Mouse (Mus musculus): ENCODE measurements around the gene Ppp1r1c. TPM values are rescaled to one million over a fixed set of nuclear protein-coding genes. Genes with fewer than 3 reads are reported as not detected.

The Ppp1r1c gene
- polyA plus RNA-seq, 1 experiment from 2014 or later: not detected

GRCm38 (mm10) chr2:79696478-79697230, 10.9 kb upstream of the Ppp1r1c start:
- no peaks in the 10 kb centered on the region for H3K9me3 ChIP-seq (replicated peaks)
- H3K4me3 ChIP-seq: no peak overlapping the region
- no peaks in the 10 kb centered on the region for H3K4me1 ChIP-seq
- no peaks in the 10 kb centered on the region for H3K36me3 ChIP-seq
- no peak overlapping the region for H3K27ac ChIP-seq
- WGBS: 88% methylated on average over 10 of the region's 10 CpGs
- no peaks in the 10 kb centered on the region for H3K27me3 ChIP-seq (ENCODE audit: low read depth, poor library complexity, severe bottlenecking)
- no peak for DNase-seq (ENCODE audit: low spot score)

DNA sequence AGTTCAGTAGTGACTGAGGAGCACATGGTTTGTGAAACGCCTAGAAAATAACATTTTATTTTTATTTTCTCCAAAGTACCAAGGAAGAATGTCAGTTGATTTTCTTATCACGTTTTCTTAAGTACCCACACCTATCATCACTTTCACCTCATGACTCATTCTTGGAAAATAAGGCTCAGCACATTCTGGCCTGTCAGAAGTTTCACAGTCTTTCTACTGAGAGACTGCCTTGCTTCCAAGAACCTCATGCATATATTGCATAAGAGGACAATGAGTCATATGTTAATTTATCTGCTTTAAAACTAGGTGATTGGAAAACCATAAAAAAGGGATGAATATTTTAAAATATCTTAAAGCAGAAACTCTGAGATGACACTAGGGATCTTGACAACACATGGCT, 9.4 kb upstream of the Ppp1r1c start:
- H3K4me3 ChIP-seq: no peak overlapping the region
- no peaks in the 10 kb centered on the region for H3K4me1 ChIP-seq
- no peaks in the 10 kb centered on the region for H3K36me3 ChIP-seq
- H3K9me3 ChIP-seq (replicated peaks): no peaks in the 10 kb centered on the region
- H3K27ac ChIP-seq: no peak overlapping the region
- 81% methylated on average over 2 of the region's 2 CpGs for WGBS
- no peak for DNase-seq (ENCODE audit: low spot score)
- no peaks in the 10 kb centered on the region for H3K27me3 ChIP-seq (ENCODE audit: low read depth, poor library complexity, severe bottlenecking)

- DNase-seq (ENCODE audit: low spot score): no peak
- Histone ChIP-seq H3K4me3 (no peak overlapping the region), H3K27me3 (ENCODE audit: low read depth, poor library complexity, severe bottlenecking) (no peaks in the 10 kb centered on the region), H3K36me3 (no peaks in the 10 kb centered on the region), H3K9me3 (replicated peaks) (no peaks in the 10 kb centered on the region), H3K27ac (no peak overlapping the region), H3K4me1 (no peaks in the 10 kb centered on the region)
- 85% methylated on average over 2 of the region's 2 CpGs for WGBS
Measured at GRCm38 (mm10) chr2:79704773-79705172, 2.8 kb upstream of the Ppp1r1c start.

DNA sequence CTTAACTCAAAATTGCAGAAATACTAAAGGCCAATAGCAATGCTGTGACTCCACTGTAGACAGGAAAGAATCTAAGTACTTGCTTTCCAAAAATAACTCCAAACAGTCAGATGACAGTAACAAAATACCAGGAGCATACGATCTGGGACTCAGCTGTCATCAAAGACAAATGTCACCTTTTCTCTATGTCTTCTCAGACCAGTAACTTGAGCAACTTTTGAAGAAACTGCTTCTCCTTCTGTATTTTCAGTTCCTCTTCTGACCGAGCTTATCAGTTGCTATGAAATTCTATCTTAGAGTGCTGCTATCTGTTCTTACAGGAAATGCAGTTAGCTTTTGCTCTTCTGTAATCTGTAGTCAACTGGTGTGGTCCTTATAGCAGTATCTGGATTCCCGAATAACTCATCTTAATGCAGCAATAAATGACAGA, 6.1 kb downstream of the Ppp1r1c start:
- Histone ChIP-seq H3K27me3 (ENCODE audit: low read depth, poor library complexity, severe bottlenecking) (no peaks in the 10 kb centered on the region), H3K4me1 (no peaks in the 10 kb centered on the region), H3K9me3 (replicated peaks) (no peaks in the 10 kb centered on the region), H3K4me3 (no peak overlapping the region), H3K27ac (no peak overlapping the region), H3K36me3 (no peaks in the 10 kb centered on the region)
- 80% methylated on average over 3 of the region's 3 CpGs for WGBS
- DNase-seq (ENCODE audit: low spot score): no peak

DNA sequence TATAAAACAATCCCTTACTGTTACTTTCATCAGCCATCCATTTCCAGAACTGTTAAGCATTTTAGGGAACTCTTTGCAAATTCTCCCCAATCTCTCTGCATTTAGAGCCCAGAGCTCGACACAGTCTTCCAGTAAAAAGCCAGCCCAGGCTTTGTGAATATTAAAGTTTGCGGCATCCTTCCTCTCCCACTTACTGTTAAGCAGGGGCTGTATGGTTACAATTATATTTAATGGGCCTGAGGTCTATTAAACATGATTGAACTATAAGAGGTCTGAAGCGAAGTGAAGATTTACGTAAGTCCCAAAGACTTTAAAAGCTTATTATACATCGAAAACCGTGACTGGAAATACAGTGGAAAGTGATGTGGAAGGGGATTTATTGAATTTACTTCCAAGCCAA, 7.2 kb downstream of the Ppp1r1c start:
- DNase-seq (ENCODE audit: low spot score): no peak
- Histone ChIP-seq H3K4me1 (no peaks in the 10 kb centered on the region), H3K27me3 (ENCODE audit: low read depth, poor library complexity, severe bottlenecking) (no peaks in the 10 kb centered on the region), H3K27ac (no peak overlapping the region), H3K36me3 (no peaks in the 10 kb centered on the region), H3K4me3 (no peak overlapping the region), H3K9me3 (replicated peaks) (no peaks in the 10 kb centered on the region)
- WGBS: 68% methylated on average over 6 of the region's 6 CpGs

- WGBS: 87% methylated on average over 2 of the region's 2 CpGs
Measured at GRCm38 (mm10) chr2:79715925-79716324, 8.3 kb downstream of the Ppp1r1c start.

DNA sequence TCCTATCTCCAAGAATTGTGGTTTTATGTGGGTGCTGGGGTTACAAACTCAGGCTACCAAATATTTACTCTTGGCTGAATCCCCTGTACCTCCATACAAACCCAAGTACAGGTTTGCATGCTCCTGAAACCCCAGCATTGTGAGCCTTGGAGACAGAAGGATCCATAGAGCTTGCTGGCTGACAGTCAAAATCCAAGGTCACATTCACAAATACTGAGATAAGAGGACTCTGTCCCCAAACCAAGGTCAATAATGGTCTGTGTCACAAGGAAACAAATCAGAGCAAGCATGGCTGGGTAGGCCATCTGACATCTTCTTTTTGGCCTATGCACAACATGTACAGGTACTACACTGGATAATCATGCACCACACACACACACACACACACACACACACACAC, 10.3 kb downstream of the Ppp1r1c start:
- no peaks in the 10 kb centered on the region for H3K36me3 ChIP-seq
- H3K4me1 ChIP-seq: no peaks in the 10 kb centered on the region
- no peak overlapping the region for H3K4me3 ChIP-seq
- no peaks in the 10 kb centered on the region for H3K27me3 ChIP-seq (ENCODE audit: low read depth, poor library complexity, severe bottlenecking)
- no peak for DNase-seq (ENCODE audit: low spot score)
- H3K9me3 ChIP-seq (replicated peaks): no peaks in the 10 kb centered on the region
- H3K27ac ChIP-seq: no peak overlapping the region

More at GRCm38 (mm10) chr2:79715925-79716324, 8.3 kb downstream of the Ppp1r1c start:
- no peaks in the 10 kb centered on the region for H3K36me3 ChIP-seq
- H3K9me3 ChIP-seq (replicated peaks): no peaks in the 10 kb centered on the region
- H3K4me3 ChIP-seq: no peak overlapping the region
- no peak overlapping the region for H3K27ac ChIP-seq
- DNase-seq (ENCODE audit: low spot score): no peak
- no peaks in the 10 kb centered on the region for H3K27me3 ChIP-seq (ENCODE audit: low read depth, poor library complexity, severe bottlenecking)
- H3K4me1 ChIP-seq: no peaks in the 10 kb centered on the region

GRCm38 (mm10) chr2:79722415-79722814, 14.8 kb downstream of the Ppp1r1c start:
- Histone ChIP-seq H3K4me1 (no peaks in the 10 kb centered on the region), H3K4me3 (no peak overlapping the region), H3K9me3 (replicated peaks) (no peaks in the 10 kb centered on the region), H3K27ac (no peak overlapping the region), H3K36me3 (no peaks in the 10 kb centered on the region), H3K27me3 (ENCODE audit: low read depth, poor library complexity, severe bottlenecking) (no peaks in the 10 kb centered on the region)
- no peak for DNase-seq (ENCODE audit: low spot score)
- 82% methylated on average over 1 of the region's 1 CpGs for WGBS

DNA sequence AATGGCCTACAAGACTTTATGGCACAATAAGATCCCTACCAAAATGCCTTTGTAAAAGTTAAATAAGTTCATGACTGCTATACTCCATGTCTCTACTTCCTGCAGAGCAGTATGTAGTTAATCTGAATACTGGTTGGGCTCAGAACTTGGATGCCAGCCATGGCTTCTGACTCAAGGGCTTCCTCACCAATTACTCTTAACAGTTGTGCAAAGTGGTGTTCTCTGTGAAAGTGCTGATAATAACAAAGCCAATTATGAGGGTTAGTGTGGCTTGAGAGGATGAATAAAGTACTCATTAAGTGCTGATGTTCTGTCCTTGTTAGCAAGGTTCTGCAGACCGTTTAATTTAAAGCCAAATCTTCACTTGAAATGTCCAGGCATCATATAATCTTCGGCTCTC, 31.4 kb downstream of the Ppp1r1c start:
- H3K27ac ChIP-seq: no peak overlapping the region
- 81% methylated on average over 2 of the region's 2 CpGs for WGBS
- no peaks in the 10 kb centered on the region for H3K27me3 ChIP-seq (ENCODE audit: low read depth, poor library complexity, severe bottlenecking)
- H3K4me1 ChIP-seq: no peaks in the 10 kb centered on the region
- H3K36me3 ChIP-seq: no peaks in the 10 kb centered on the region
- H3K9me3 ChIP-seq (replicated peaks): no peaks in the 10 kb centered on the region
- DNase-seq (ENCODE audit: low spot score): no peak
- no peak overlapping the region for H3K4me3 ChIP-seq

DNA sequence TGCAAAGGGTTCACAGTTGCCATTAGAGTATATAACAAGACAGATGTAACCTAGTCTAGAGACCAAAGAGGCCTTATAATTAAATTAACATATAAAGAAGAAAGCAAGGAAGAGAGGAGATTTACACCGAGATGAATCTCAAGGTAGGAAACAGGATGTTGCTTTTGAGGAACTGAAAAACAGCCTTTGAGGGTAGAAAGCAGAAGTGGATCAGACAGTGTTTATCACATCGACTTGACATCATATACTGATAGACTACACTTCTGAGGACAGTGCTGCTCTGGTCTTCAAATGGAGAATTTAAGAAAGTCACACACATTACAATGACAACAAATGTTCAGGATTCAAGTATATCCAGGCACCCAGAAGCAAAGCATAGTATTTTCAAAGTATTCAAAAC, 34.4 kb downstream of the Ppp1r1c start:
- DNase-seq (ENCODE audit: low spot score): no peak
- Histone ChIP-seq H3K9me3 (replicated peaks) (no peaks in the 10 kb centered on the region), H3K4me1 (no peaks in the 10 kb centered on the region), H3K27ac (no peak overlapping the region), H3K27me3 (ENCODE audit: low read depth, poor library complexity, severe bottlenecking) (no peaks in the 10 kb centered on the region), H3K36me3 (no peaks in the 10 kb centered on the region), H3K4me3 (no peak overlapping the region)
- whole genome bisulfite sequencing: 88% methylated on average over 2 of the region's 2 CpGs

DNA sequence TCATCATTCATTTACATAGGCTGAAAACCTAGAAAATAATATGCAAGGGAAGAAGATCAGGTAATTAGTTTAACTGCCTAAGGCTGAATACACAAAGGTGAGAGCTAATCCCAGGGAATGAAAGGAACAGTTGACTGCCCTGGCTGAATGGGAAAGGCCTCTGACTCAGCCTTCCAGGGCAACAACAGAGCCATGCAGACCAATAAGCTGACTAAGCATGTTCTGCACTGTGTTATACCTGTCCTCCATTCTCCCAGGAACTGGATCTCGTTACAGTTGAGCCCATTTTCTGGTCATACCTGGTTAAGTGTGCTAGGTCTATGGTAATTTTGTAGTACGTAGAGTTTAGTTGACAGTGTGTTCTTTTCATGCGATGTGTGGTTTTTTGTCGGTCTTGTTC, 36.6 kb downstream of the Ppp1r1c start:
- 90% methylated on average over 4 of the region's 4 CpGs for WGBS
- no peak for DNase-seq (ENCODE audit: low spot score)
- Histone ChIP-seq H3K36me3 (no peaks in the 10 kb centered on the region), H3K4me1 (no peaks in the 10 kb centered on the region), H3K27ac (no peak overlapping the region), H3K4me3 (no peak overlapping the region), H3K27me3 (ENCODE audit: low read depth, poor library complexity, severe bottlenecking) (no peaks in the 10 kb centered on the region), H3K9me3 (replicated peaks) (no peaks in the 10 kb centered on the region)

DNA sequence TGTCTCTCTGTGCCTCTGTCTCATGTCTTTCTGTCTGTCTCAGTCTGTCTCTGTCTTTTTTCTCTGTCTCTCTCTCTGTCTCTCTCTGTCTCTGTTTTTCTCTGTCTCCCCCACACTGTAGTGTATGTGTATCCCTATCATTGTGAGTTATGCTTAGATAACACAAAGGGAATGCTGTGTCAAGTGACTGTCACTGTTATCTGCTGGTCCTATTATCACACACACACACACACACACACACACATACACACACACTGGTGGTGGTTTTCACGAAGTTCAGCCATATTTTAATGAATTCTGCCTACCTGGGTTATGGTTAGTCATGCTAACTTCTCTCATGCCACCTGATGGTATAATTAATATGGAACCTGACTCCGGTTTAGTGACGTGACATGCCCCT, 44.1 kb downstream of the Ppp1r1c start:
- 71% methylated on average over 3 of the region's 3 CpGs for WGBS
- H3K27me3 ChIP-seq (ENCODE audit: low read depth, poor library complexity, severe bottlenecking): no peaks in the 10 kb centered on the region
- no peaks in the 10 kb centered on the region for H3K36me3 ChIP-seq
- H3K9me3 ChIP-seq (replicated peaks): no peaks in the 10 kb centered on the region
- no peak overlapping the region for H3K4me3 ChIP-seq
- no peak overlapping the region for H3K27ac ChIP-seq
- no peaks in the 10 kb centered on the region for H3K4me1 ChIP-seq
- DNase-seq (ENCODE audit: low spot score): no peak

- DNase-seq (ENCODE audit: low spot score): no peak
- no peaks in the 10 kb centered on the region for H3K36me3 ChIP-seq
- H3K9me3 ChIP-seq (replicated peaks): no peaks in the 10 kb centered on the region
- H3K4me3 ChIP-seq: no peak overlapping the region
- 85% methylated on average over 4 of the region's 4 CpGs for WGBS
- no peaks in the 10 kb centered on the region for H3K4me1 ChIP-seq
- H3K27ac ChIP-seq: no peak overlapping the region
- H3K27me3 ChIP-seq (ENCODE audit: low read depth, poor library complexity, severe bottlenecking): no peaks in the 10 kb centered on the region
Measured at GRCm38 (mm10) chr2:79760018-79760417, 52.4 kb downstream of the Ppp1r1c start.
